Mouse (Mus musculus) left cerebral cortex, adult 11 months (tissue): ENCODE measurements around the gene Slc9a9.
A peak's percentile ranks its signal among the peaks of the same experiment; 100 is the strongest.

ENCODE experiments used
- DNase-seq: peaks from one replicate; pipeline ENCODE4 v3.0.0; 2022; ENCODE audit warnings: low spot score

The Slc9a9 gene

GRCm38 (mm10) chr9:94838479-94839031 lies 168.8 kb downstream of the Slc9a9 start:
- DNase-seq, result no peak

GRCm38 (mm10) chr9:94839204-94839603 lies 169.5 kb downstream of the Slc9a9 start:
- DNase-seq, result no peak

- DNase-seq, result no peak
Measured at GRCm38 (mm10) chr9:94840398-94840797, 170.7 kb downstream of the Slc9a9 start.

DNA sequence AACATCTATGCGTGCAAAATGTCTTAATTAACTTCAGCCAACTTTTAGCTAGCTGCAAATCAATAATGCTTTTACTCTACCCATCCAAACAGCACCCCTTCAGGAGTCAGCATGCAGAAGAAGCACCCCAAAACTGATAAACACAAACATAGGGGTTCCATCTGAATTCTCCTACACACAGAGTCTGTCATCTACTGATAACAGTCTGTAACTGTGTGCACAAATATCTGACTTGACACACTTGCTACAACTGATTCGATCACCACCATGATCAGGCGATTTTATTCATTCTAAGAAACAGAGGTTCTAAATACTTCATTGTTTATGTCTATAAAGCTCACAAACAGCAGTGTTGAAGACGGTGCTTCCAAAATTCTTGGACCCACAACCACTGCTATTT lies 171.3 kb downstream of the Slc9a9 start:
- no peak for DNase-seq

GRCm38 (mm10) chr9:94844176-94844575 lies 174.5 kb downstream of the Slc9a9 start:
- no peak for DNase-seq

DNA sequence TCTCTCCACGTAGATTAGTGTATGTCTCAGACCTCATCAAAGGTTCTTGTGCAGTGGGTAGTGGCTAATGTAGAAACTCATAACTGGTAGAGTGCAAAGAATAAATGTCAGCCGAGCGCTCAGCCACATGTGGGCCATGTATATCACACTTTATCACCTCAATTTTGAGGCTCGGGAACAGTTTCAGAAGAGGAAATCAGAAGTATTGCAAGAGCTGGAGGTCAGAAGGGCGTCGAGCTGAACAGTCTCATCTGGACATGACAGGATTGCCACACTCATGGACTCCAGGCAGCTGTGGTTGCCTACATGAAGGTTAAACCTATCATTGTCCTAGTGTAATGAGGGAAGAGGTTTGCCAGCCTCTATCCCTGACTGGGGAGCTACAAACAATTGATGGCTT lies 177.9 kb downstream of the Slc9a9 start:
- no peak for DNase-seq

- DNase-seq, result no peak
Measured at GRCm38 (mm10) chr9:94851550-94851949, 181.8 kb downstream of the Slc9a9 start.

DNA sequence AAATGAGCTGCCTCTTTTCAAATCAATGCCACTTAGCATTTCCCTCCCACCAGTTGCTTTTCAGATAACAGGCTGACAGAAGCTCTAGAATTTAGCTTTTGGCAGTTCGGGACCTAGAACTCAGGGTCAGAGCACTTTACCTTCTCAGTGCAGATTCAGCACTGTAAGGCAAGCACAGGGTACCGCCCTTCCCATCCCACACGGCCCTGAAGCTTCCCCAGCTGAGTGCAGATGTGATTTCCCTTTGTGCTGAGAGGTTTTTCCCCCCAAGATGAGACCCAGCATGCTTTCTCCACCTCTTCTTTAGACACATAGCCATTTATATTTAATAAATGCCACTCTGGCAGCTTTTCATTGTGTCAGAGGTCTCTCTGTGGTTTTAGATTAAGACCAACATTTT lies 186.4 kb downstream of the Slc9a9 start:
- DNase-seq, result no peak

GRCm38 (mm10) chr9:94868557-94868956 lies 198.8 kb downstream of the Slc9a9 start:
- no peak for DNase-seq

GRCm38 (mm10) chr9:94869023-94869799 lies 199.5 kb downstream of the Slc9a9 start:
- DNase-seq, result no peak

GRCm38 (mm10) chr9:94882517-94882916 lies 212.8 kb downstream of the Slc9a9 start:
- peak; percentile 2 for DNase-seq

DNA sequence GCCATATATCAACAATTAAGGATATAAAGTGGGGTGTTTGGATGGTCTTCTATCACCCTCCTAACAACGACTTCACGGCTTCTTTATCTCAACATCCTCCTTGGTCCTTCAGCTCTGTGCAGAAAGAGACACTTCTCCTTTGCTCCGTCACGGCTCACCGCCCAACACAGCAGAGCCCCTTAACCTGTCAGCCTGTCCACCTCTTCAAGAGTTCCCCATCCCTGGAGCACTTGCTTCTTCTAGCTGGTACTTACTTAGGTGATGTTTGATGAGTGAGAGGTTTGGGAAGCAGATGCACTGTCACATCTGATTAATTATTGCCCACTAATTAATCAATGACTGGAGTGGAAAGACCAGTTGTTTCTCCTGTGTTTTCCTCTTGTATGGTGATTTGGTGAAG lies 213.7 kb downstream of the Slc9a9 start:
- no peak for DNase-seq

GRCm38 (mm10) chr9:94885151-94885550 lies 215.4 kb downstream of the Slc9a9 start:
- no peak for DNase-seq

DNA sequence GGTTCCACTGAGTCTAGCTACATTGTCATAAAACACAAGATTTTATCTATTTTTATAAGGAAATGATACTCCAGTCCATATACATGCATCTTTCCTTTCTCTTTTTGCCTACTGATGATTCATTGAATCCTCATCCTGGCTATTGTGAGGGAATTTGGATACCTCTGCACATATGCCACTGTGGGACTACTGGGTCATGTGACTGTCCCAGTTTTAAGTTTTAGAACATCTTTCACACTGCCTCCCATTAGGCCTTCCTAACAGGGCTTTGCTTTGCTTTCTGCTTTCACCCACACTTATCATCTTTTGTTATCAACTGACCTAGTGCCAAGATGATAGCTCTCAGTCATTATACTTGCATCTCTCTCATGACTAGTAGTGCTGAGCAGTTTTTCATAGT lies 219.9 kb downstream of the Slc9a9 start:
- no peak for DNase-seq

DNA sequence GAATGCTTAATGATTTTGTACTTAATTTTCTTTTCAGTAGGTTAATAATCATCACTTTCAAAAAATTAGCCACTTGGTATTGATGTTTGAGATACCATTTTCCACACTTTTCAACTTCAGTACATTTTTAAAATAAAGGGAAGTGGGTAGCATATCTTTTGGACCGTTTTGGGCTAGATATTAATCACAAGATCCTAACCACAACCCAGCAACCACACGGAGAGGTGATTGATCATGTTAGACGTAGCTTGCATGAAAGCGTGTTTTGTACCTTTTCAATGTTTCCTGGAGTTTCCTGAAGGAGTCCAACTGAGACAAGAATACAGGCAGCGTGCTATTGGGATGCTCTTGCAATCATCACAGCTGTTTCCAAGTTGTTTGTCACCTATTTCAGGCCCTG lies 226.2 kb downstream of the Slc9a9 start:
- DNase-seq, result no peak

DNA sequence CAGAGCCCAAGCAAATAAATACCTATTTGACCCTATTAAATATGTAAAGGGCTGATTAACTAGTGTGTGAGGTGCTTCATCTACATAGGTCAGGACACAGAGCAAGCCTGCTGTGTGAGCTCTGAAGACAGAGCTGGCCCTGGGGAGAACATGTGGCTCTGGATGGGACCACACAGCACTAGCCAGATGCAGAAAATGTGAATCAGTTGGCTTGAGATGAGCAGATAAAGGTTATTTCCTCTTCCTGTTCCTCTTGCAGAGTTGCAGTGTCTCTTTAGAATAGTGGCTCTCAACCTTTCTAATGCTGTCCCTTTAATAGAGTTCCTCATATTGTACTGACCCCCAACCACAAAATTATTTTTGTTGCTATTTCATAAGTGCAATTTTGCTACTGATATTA lies 234.5 kb downstream of the Slc9a9 start:
- DNase-seq, result no peak

DNA sequence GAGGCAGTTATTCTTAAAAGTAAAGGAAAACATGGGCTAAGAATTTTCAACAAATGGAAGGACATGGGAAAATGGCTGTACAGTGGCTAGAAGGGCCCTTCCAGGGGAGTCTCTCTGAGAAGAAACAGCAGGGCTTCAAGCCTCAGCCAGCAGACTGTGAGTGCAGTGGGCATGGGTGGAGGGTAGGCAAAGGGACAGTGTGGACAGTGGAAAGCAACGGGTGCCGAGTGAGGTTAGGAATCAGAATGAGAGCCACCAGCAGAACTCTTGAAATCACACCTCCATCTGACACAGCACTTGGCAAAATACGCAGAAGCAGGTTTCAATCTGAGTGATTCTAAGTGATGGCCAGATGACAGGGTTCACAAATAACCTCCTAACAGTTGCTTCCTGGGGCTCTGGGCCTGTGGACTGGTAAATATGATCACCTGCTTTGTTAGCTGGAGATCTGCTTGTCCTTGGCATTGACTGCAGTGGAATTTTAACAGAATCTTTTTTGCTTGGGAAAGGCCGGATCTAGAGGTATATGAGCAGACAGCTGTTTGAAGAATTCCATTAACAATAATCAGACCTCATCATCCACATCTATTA lies 237.4 kb downstream of the Slc9a9 start:
- DNase-seq, result no peak

DNA sequence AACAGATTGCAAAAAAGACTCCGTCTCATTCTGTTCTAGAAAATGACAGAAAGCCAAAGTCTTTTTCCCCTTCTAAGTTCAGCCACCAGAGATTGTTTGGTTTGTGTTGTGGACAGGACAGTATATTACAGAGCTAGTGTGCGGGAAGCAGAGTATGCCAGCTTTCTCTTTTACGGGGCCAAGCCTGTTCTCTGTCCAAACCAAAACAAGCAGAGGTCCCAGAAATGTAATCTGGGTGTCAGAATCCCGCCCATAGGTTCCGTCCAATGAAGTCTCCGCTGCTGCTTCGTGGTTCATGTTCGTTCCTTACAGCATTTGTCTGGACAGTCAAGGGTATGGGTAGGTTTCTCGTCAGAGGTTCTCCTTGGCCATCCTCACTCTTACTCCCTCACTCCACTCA lies 242.4 kb downstream of the Slc9a9 start:
- DNase-seq, result no peak

GRCm38 (mm10) chr9:94922062-94922461 lies 252.4 kb downstream of the Slc9a9 start:
- no peak for DNase-seq

- no peak for DNase-seq
Measured at GRCm38 (mm10) chr9:94925845-94926244, 256.1 kb downstream of the Slc9a9 start.

DNA sequence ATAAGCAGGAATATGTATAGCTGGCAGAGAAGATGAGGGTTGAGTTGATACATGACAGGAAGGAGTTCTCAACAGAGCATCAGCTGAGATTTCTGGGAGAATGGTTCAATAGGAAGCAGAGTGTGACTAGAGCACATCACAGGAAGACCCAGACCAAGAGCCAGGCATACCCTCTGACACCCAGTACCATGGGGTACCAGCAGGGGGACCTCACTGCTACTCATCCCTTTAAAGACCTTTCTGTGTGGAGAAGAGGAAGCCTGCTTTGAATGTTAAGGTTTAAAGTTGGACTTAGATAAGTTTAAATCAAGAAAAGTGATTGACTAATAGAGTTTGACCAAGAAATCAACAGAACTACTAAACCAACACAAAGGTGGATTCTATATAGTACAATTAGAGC lies 257.4 kb downstream of the Slc9a9 start:
- DNase-seq, result no peak

DNA sequence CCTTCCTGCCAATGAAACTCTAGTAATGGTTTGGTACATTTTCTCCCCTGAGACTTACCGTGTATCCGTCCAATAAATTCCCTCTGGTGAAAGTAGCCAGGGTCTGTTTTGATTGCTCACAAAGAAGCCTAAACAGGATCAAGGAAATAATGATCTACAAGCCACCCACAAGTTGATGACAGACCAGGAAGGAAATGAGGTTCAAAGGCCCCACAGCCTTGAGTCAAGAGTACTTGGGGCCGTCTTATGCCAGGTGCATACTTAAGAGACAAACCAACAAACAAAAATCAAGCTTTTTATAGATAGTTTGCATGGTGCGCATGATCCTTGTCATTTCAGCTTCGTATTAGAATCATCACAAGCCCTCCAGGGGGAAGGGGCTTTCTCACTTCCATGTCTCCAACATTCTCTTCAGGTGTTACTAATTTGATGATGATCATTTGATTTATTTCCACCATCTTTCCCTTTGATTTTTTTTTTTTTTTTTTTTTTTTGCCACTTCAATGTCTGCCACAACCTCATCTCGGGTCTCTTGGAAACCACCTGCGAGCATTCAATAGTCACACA lies 275.9 kb downstream of the Slc9a9 start:
- no peak for DNase-seq

DNA sequence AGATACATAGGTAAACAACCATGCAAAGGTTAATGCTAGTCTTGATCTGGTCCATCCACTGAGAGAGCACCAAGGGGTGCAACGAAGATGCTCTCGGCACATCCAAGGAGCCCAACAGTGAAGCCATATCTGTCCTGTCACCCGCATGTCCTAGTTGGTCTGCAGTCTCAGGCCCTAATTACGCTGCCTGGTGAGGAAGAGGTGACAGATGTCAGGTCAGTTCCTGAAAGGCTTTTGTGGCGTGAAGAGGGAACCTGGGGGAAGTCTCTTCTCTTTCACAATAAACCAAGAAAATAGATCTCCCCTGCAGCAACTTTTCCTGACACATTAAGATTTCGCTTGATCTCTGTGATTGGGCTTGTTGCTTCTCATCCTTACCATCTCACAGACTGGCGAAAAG lies 277.5 kb downstream of the Slc9a9 start:
- no peak for DNase-seq
